Mouse (Mus musculus) 416B (cell line): Measurements from ENCODE around the gene Dnah8.

ENCODE experiments used
- DNase-seq: peaks from one replicate; pipeline ENCODE4 v3.0.0; 2011; ENCODE audit warnings: low read depth

Dnah8 gene

DNA sequence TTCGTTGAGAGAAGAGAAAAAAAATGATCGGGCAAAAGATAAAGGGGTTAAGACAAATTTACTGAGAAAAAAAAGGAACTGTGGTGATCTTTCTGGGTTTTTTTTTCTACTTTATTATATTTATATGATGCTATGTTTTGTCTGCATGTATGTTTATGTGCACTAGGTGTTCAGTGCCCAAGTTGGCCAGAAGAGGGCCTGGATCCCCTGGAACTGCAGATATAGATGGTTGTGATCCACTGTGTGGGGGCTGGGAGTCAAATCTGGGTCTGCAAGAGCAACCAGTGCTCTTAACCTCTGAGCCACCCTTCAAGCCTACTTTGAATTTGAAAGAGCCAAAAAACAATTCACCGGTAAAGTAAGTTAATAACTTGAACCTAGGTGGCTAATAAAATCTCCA is 256.2 kb downstream of the Dnah8 start:
- no peak for DNase-seq

DNA sequence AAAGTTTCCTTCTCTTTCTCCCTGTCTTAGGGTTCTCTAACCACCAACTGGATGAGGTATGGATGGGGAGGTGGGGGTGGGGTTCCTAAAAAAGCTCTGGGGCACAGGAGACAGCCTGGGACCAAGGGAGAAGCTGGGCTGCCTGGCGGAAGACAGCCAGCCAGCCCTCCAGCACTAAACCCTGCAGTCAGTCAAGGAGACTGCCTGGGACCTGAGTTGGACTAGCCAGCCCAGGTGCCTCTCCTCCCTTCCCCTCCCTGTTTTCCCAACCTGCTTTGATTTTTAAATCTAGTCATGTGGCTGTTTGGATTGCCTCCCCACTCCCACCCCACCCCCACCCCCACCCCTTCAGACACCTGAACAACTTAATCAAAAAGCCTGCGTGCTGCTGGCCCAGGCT is 256.8 kb downstream of the Dnah8 start:
- DNase-seq, result no peak

DNA sequence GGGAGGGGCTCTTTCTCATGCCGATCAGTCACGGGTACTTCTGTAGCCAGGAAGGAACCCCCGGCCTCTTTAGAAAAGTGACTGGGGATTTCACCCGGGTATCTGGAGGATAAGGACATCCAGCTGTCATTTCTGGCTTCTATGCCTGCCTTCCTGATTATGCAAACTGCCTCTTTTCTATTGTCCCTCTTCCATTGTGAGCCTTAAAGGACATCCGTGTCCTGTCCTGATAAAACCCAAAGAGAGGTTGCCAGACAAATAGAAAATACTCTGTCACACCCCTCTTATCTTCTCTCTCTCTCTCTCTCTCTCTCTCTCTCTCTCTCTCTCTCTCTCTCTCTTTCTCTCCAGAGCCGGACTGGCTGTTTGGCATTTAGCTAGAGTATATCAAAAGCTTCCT is 258.1 kb downstream of the Dnah8 start:
- no peak for DNase-seq

DNA sequence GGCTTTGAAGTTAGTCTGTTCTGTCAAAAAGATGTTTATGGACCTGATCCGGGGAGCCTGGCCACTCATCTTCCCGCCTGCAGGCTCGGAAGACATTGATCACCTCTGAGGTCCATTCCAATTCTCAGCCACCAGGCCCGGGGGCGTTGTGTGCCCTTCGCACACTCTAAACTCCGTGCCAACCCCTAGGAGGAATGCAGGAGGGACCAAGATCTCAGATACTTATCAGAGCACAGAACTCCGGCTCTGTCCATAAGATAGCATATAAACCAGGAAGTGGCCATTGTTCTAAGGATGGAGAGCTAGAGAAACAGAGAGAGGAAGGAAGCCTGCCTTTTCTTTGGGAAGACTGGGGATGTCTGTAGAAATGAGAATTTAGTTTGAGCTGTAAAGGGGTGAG is 259.4 kb downstream of the Dnah8 start:
- DNase-seq, result no peak

DNA sequence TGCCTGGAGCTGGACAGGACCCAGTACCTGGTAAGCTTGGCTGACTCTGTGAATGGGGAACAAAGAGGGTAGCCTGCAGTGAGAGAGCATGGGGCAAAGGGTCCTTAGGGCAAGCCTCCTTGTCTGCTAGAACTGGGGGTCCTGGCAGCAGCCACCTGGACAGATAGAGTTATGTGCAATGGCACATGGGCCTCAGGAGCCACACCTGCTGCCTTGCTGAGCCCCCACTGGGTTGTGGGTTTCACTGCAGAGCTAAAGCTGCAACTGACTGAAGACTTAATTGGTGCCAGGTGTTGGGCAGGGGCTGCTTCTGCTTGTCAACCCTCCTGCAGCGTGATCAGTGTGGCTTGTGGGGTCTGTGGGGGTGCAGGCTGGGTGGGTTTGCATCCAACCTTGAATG is 267.9 kb downstream of the Dnah8 start:
- DNase-seq, result no peak

DNA sequence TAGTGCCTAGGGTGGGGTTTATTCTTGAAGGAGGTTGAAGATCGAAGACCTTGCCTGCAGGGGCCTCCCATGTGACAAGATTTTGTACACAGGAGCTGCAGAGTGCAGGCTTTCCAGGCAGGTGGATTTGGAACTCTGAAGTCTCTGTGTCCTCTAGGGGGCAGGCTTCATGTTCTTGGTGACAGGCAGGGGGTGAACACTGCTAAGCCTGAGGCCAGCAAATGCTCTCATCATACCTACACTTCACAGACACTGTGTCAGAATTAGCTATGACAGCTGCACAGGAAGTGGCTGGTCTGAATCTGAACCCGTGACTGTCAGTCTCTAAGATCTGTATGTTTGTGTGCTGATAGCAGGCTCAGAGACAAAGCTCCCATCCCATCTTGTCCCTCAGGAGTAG is 268.6 kb downstream of the Dnah8 start:
- peak; percentile 53 for DNase-seq

DNA sequence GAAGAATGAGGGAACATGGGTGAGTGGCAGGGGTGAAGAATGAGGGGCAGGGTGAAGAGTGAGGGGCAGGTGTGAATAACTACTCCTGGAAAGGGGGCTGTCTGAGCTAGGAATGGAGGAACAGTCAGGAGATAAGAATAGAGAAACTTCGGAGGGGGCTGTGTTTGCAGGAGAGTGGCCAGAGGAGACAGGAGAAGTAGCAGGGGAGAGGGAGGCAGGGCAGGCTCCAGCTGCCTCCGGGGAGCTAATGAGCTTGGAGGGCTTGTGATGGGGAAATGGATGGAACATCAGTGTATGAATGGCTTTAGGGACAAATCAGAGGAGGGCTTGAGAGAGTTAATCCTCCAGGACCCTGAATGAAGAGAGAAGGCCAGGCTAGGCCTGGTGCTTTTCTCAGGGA is 272.9 kb downstream of the Dnah8 start:
- no peak for DNase-seq

DNA sequence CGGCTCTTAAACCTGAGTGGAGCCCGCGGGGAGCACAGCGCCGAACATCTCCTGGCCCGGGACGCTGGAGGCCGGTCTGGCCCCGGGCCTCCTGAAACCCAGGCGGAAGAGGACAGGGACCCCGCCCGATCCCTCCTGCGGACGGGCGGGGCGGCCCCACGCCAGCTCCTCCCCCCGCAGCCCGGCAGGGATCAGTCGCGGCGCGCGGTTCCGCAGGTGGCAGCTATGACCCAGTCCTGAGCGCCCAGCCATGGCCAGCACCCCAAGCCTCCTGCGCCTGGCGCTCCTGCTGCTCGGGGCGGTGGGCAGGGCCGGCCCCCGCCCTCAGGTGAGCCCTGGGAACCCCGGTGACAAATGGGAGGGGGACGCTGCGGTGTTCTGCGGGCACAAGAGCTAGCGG is 277.5 kb downstream of the Dnah8 start, which contains the start of gene Glp1r:
TSS of gene Glp1r (plus strand) at position 191 of the 400 bp plus-strand sequence.
- DNase-seq, result no peak

DNA sequence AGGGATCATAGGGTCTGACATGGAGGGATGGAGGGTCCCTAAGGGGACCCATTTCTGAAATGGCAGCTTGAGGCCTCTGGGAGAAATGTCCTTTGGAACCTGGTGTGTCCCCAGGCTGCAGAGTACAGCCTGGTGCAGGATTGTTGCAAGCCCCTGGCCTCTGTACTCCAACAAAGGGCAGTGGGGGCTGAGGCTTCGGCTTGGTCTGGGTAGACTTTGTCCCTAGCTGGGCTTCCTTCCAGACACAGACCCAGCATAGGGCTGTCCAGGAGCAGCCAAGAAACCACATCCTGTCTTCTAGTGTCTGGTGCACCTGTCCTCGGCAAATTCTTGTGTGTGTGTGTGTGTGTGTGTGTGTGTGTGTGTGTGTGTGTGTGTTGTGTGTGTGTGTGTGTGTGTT is 279.9 kb downstream of the Dnah8 start:
- DNase-seq, result no peak

DNA sequence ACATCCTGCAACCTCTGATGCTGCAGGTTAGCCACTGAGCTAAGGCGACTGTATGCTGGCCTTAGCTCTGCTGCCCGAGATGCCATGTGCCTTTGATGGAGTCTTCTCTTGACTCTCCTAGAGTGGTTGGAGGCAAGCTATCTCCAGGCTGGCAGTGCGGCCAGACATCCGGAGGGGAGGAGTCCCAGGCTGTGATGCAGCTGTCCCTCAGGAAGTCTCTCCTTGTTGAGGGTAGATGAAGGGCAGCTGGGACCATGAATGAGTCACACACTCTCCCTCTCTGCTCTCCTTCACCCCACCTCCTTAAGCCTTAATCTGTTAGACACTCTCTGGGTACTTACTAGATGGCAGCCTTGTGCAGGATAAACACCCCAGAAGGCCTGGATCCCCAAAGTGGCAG is 283.4 kb downstream of the Dnah8 start:
- DNase-seq, result peak; percentile 97

DNA sequence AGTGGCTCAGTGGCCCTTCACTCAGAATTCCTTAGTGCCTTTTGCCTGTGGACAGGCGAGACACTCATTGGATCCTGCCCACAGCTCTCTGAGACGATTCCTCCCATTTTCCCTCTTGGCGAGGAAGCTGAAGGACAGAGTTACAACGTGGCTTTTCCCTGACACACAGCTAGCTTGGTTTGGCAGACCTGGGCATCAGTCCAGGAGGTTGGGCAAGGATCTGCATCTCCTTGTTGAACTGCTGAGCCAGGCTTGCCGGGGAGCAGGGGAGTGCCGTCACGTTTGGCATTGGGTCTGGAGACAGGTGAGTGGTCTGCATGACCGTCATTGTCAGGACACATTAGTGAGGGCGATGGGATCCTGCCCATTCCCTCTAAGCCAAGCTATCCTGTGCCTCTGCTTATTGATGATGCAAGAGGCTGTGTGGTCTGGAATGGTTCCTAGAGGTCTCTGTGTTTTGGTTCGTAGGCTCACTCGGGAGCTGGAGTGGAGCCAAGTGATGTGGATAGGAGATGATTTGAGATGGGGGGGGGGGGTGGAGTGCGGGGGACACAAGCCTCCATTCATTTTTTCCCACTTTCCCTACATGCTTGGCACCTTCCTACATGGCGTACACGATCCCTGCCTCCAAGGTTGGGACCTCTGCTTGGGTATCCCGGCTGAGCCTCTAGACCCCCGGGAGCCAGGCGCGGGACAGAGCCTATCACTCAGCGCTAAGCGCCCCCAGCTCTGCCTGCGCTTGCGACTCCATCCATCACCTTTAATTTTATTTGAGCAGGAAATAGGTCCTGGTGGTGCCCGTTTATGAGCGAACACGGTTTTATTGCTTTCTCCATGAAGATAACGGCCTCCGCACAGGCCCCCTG is 286.9 kb downstream of the Dnah8 start:
- DNase-seq, result no peak

DNA sequence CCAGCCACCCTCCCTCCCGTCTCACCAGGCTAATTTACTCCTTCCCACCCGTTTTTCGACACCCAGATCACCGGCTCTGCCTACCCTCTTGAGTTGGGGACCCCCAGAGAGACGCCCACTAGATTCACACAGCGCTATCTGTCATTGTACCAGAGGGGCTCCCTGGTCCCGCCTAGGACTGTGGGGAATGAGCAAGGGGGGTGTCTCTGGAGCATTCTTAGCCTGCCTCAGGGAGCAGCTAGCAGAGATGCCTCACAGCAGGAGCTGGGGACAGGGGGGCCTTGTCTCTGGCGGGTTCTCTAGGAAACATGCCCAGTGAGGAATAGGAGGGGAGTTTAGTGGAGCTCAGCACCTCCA is 287.6 kb downstream of the Dnah8 start:
- DNase-seq, result no peak

DNA sequence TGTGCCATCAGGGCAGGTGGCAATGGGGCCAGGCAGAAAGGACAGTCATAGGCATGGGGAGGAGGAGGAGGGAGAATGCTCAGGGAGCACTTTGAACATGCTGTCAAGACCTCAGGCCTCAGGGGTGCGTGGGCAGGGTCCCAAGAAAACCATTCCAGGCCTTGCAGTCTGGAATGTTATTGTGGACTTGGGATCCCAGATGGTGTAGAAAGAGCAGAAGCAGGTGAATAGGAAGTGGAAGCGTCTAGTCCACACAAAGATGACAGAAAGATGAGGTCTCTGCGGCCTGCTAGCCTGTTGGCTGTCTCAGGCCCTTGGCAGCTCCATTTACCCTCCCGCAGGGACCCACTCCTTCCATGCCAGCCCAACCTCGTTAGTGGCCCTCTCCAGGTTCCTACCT is 288.4 kb downstream of the Dnah8 start:
- DNase-seq, result no peak

DNA sequence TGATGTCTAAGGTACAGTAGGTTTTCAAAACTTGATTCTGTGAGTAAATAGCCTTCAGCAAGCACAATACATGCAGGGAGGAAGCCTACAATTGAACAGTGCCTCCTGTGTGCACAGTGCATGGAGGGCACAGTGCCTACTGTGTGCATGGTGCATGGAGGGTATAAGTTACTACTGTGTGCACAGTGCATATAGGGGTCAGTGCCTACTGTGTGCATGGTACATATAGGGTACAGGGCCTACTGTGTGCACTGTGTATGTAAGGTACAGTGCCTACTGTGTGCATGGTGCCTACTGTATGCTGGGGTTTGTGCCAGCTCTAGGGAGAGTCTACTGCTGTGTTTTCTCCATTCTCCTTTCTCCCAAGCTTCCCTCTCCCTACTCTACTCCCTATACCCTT is 290.1 kb downstream of the Dnah8 start:
- no peak for DNase-seq

DNA sequence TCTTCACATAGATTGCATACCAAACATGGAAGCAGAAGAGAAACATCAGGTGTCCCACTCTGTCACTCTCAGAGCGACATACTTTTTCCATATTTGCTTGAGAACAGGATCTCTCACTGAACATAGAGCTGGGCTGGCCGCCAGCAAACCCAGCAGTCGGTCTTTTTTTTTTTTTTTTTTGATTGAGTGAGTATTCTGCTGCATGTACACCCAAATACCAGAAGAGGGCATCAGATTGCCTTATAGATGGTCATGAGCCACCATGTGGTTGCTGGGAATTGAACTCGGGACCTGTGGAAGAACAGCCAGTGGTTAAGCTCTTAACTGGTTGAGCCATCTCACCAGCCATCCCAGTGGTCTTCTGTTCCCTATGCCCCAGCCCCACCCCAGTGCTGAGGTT is 299.4 kb downstream of the Dnah8 start:
- peak; percentile 45 for DNase-seq
